Mouse (Mus musculus): ENCODE measurements around the gene Bud31. TPM values are rescaled to one million over a fixed set of nuclear protein-coding genes. Genes with fewer than 3 reads are reported as not detected.
"Not testable (repeated sequence)": the region's sequence is repeated elsewhere in the genome, so short reads cannot be mapped to it uniquely, and the experiment has no call there.

Bud31 gene
- total RNA-seq (2021): 10 to 100 TPM; 59.5 to 73.7 TPM
- long read RNA-seq, experiment 1, transcript Bud31-203 (6 exons, 928 nt): minor isoform, 11 of 42 reads
- long read RNA-seq, experiment 1, transcript Bud31-207 (6 exons, 867 nt): major isoform, 29 of 42 reads
- long read RNA-seq, experiment 1, partial matches to known transcripts: 2 of 42 reads
- long read RNA-seq, experiment 1, other reads (novel, unspliced or antisense): 0 of 42 reads
- long read RNA-seq, experiment 2, transcript Bud31-207 (6 exons, 867 nt): major isoform, 23 of 36 reads
- long read RNA-seq, experiment 2, transcript Bud31-203 (6 exons, 928 nt): minor isoform, 5 of 36 reads
- long read RNA-seq, experiment 2, partial matches to known transcripts: 4 of 36 reads
- long read RNA-seq, experiment 2, other reads (novel, unspliced or antisense): 2 of 36 reads

GRCm38 (mm10) chr5:145139571-145140519, at the start of gene Bud31, which contains the start of gene Pdap1:
Gene Bud31 (plus strand): TSS chr5:145140362.
Gene Pdap1 (minus strand): TSS chr5:145140238.
- intact Hi-C loops (cut with DNase I): loop anchor here (2.0 kb wide), 2 partner anchors 27 to 65 kb away; partner anchors contain the start of genes Cpsf4, Ptcd1 and Zkscan5
- DNase-seq: peak; percentile 95 to 96

GRCm38 (mm10) chr5:145096195-145096594, 44.0 kb upstream of the Bud31 start:
- DNase-seq: no peak
- intact Hi-C loops (cut with DNase I): no loop called here

GRCm38 (mm10) chr5:145098340-145098821, 41.8 kb upstream of the Bud31 start:
- intact Hi-C loops (cut with DNase I): no loop called here
- DNase-seq: no peak

GRCm38 (mm10) chr5:145100960-145101359, 39.2 kb upstream of the Bud31 start:
- intact Hi-C loops (cut with DNase I): no loop called here
- no peak for DNase-seq

GRCm38 (mm10) chr5:145101451-145101850, 38.7 kb upstream of the Bud31 start:
- intact Hi-C loops (cut with DNase I); DNase-seq: not testable (repeated sequence)

GRCm38 (mm10) chr5:145102706-145103105, 37.5 kb upstream of the Bud31 start:
- intact Hi-C loops (cut with DNase I): no loop called here
- no peak for DNase-seq

GRCm38 (mm10) chr5:145104328-145104727, 35.8 kb upstream of the Bud31 start:
- no peak for DNase-seq
- intact Hi-C loops (cut with DNase I): no loop called here

GRCm38 (mm10) chr5:145105694-145106275, 34.4 kb upstream of the Bud31 start:
- intact Hi-C loops (cut with DNase I): no loop called here
- no peak for DNase-seq

- intact Hi-C loops (cut with DNase I): no loop called here
- DNase-seq: no peak
These were observed 29.8 kb upstream of the Bud31 start for GRCm38 (mm10) chr5:145110401-145110800.

- intact Hi-C loops (cut with DNase I): no loop called here
- no peak for DNase-seq
These were observed 27.6 kb upstream of the Bud31 start for GRCm38 (mm10) chr5:145112566-145112965.

- intact Hi-C loops (cut with DNase I): no loop called here
These were observed 26.7 kb upstream of the Bud31 start for GRCm38 (mm10) chr5:145113416-145113815.

GRCm38 (mm10) chr5:145114071-145114605, 26.0 kb upstream of the Bud31 start, which contains the start of gene Arpc1b:
Gene Arpc1b (plus strand): TSS chr5:145114215.
- DNase-seq: peak; percentile 83 to 84
- intact Hi-C loops (cut with DNase I): loop anchor here (2.0 kb wide), 1 partner anchor 29 kb away; the partner anchor contains the start of gene Kpna7

More at GRCm38 (mm10) chr5:145113416-145113815, 26.7 kb upstream of the Bud31 start:
- DNase-seq: no peak

- intact Hi-C loops (cut with DNase I): loop anchor here (2.0 kb wide), 1 partner anchor 30 kb away; the partner anchor contains the start of gene Kpna7
- DNase-seq: peak; percentile 78 to 82
These were observed 25.3 kb upstream of the Bud31 start for GRCm38 (mm10) chr5:145114606-145115473.

GRCm38 (mm10) chr5:145115736-145116135, 24.4 kb upstream of the Bud31 start:
- intact Hi-C loops (cut with DNase I): loop anchor here (2.0 kb wide), 1 partner anchor 31 kb away; the partner anchor contains the start of gene Kpna7
- no peak for DNase-seq

GRCm38 (mm10) chr5:145116316-145116715, 23.8 kb upstream of the Bud31 start:
- DNase-seq: peak; percentile 66 to 73
- intact Hi-C loops (cut with DNase I): no loop called here

- intact Hi-C loops (cut with DNase I): no loop called here
- peak; percentile 82 to 83 for DNase-seq
These were observed 23.2 kb upstream of the Bud31 start for GRCm38 (mm10) chr5:145116916-145117315.

- intact Hi-C loops (cut with DNase I): loop anchor here (2.0 kb wide), 1 partner anchor 15 kb away; no protein-coding TSS in a partner anchor
These were observed 22.2 kb upstream of the Bud31 start for GRCm38 (mm10) chr5:145118005-145118404.

GRCm38 (mm10) chr5:145118461-145118860, 21.7 kb upstream of the Bud31 start:
- DNase-seq: no peak
- intact Hi-C loops (cut with DNase I): loop anchor here (2.0 kb wide), 1 partner anchor 14 kb away; no protein-coding TSS in a partner anchor

More at GRCm38 (mm10) chr5:145118005-145118404, 22.2 kb upstream of the Bud31 start:
- no peak for DNase-seq

Data from heart, postnatal 14 days (tissue).